Mouse (Mus musculus) layer of hippocampus, adult 2 months (tissue): ENCODE measurements around the gene Paqr7. TPM values are rescaled to one million over a fixed set of nuclear protein-coding genes. Genes with fewer than 3 reads are reported as not detected.
"Not testable (repeated sequence)": the region's sequence is repeated elsewhere in the genome, so short reads cannot be mapped to it uniquely, and the experiment has no call there.

Experiments
- DNase-seq, 2 experiments: peaks; one replicate each; pipeline ENCODE4 v3.0.0; 2022; ENCODE audit warnings: low spot score in 2 of 2
- H3K27ac ChIP-seq: fragments of 200-600 bp; 2 replicates; pipeline ENCODE4 v1.8.1; 2022
- H3K4me3 ChIP-seq: fragments of 200-600 bp; 2 replicates; pipeline ENCODE4 v1.8.1; 2022; ENCODE audit warnings: mild to moderate bottlenecking
- CTCF ChIP-seq: fragments of 200-600 bp; conservative IDR thresholded peaks from 2 replicates; pipeline ENCODE4 v1.8.1; 2022; ENCODE audit warnings: antibody characterized with exemption, mild to moderate bottlenecking, moderate library complexity
- total RNA-seq, 2 experiments: library from RNA; stranded (reverse); gene quantifications; 2 replicates each; pipeline ENCODE4 v1.2.3; 2021

Paqr7 gene
- total RNA-seq, 2 experiments from 2014 or later = 60.2 to 64.7 TPM

DNA sequence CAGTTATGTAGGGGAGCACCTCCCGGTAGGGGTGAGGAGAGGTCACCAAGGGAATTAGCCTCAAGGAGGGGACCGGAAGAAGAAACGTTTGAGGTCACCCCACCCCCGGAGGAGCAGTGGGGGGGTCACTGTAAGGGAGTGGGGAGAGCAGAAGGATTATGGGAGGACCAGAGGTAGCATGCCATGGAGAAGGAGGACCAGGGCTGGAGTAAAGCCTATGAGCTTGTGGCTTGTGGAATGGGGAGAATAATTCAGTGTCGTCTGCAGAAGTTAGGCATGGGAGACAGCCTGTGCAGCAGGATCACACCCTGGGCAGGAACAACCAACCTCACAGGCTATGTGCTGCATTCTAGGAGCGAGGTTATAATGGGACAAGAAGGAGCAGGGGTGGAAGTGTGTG is 726 bp downstream of the Paqr7 start:
- peak overlapping the region; percentile 80 for H3K4me3 ChIP-seq
- H3K27ac ChIP-seq = peak overlapping the region; percentile 98
- TF ChIP-seq CTCF = no peak
- no peak for DNase-seq

DNA sequence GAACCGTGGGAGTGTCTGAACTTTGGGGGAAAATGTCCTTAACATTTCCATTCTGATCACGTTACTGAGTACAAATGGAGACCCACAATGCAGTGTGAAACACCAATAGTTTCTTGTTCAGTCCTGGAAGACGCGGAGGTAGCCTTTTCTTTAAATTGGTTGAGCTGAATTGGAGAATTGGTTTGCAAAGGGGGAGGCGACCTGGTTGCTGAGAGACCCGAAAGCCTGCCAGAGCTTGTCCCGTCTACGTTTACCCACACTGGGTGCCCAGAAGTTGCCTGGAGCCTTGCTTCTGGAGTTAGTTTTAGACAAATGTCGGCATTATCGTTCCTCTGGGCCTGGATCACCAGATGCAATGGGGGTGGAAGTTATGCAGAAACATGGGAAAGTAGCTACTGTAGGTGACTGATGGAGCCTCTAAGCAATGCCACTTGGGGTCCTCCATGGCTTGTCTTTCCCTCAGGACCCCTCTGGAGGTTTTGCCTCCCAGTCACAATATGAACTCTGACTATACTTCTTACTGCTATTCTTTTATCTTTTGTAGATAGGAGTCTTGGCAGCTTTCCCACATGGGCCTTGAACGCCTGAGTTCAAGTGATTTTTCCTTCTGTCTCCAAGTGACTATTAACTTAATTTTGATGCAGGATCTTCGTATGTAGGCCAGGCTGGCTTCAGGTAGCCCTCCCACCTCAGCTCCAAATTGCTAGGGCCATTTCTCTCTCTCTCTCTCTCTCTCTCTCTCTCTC is 1.7 kb downstream of the Paqr7 start:
- peak in 1 of 2 experiments; percentile 74 for DNase-seq
- TF ChIP-seq CTCF = no peak
- peak overlapping the region; percentile 98 for H3K27ac ChIP-seq
- peak overlapping the region; percentile 80 for H3K4me3 ChIP-seq

DNA sequence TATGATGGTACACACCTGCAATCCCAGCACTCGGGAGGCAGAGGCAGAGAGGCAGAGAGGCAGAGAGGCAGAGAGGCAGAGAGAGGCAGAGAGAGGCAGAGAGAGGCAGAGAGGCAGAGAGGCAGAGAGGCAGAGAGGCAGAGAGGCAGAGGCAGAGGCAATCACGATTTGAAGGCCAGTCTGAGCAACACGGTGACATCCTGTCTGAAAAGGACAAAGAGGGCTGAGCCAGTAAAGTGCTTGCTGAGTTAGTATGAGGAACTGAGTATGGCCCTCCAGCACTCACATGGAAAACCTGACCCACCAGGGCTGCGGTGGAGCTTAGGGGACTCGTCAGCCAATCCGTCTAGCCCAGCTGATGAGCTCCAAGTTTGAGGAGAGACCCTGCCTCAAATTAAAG is 2.5 kb downstream of the Paqr7 start:
- peak overlapping the region; percentile 43; the same call in 1 of the 2 replicates for H3K27ac ChIP-seq
- not testable (repeated sequence) for DNase-seq, H3K4me3 ChIP-seq

DNA sequence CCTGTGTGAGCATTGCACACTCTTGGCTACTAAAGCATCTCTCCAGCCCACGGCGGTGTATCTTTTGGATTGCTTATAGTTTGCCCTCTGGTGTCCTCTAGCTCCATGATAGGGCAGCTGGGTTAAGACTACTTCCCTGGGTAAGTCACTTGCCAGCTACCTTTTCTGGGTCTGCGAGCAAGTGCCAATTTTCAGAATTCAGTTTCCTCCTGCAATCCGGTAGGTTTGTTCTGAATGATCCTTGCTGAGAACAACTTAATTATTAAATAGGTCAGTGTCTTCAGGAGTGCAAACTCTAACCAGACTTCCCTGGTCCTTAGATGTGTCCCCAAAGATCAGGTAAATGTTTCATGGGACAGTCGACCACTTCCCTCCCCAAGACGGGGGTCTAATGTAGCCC is 4.6 kb downstream of the Paqr7 start:
- DNase-seq = no peak
- no peak overlapping the region for H3K27ac ChIP-seq
- no peak for TF ChIP-seq CTCF
- no peak overlapping the region for H3K4me3 ChIP-seq

DNA sequence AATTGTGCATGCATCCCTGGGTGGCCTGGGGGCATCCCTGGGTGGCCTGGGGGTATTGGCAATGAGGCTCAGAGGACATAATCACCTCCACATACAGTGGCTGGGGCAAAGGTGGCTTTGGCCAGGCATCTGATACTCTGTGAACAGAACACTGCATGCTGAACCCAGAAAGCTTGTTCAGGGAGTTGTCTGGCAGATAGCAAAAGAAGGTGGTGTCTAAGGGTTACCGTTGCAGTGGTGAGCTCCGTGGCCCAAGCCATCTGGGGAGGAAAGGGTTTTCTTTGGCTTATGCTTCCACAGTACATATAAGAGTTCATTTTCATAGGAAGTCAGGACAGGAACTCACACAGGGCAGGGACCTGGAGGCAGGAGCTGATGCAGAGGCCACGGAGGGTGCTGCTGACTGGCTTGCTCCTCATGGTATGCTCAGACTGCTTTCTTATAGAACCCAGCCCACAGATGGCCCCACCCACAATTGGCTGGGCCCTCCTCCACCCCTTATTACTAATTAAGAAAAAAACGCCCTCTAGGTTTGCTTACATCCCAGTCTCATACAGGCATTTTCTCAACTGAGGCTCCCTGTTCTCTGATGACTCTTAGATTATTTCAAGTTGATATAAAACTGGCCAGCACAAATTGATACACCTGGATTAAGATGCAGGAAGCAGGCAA is 7.3 kb downstream of the Paqr7 start:
- DNase-seq = no peak
- Histone ChIP-seq H3K27ac (no peak overlapping the region), H3K4me3 (no peak overlapping the region)
- TF ChIP-seq CTCF = no peak

DNA sequence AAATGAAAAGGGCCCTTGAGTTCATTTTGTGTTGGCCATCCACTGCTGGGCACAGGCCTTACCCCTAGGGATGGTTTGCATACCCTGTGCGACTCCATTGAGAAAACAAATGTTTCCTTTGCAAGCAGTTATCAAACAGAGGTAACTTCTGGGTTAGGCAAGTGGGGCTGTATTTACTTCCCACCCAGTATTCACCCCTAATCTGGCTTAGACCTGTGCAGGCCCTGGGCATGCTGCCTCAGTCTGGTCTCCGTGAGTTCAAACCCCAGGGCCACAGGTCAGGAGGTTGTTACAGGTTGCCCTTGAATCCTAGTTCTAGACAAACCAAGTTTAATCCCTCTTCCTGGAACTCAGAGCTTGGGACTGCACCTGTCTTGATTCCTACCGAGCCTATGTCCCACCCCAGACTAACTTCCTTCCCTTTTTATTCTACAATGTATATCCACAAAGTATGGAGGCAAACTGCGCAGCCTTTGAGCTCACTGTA is 8.8 kb downstream of the Paqr7 start:
- TF ChIP-seq CTCF = no peak
- DNase-seq = no peak
- Histone ChIP-seq H3K27ac (no peak overlapping the region), H3K4me3 (no peak overlapping the region)

DNA sequence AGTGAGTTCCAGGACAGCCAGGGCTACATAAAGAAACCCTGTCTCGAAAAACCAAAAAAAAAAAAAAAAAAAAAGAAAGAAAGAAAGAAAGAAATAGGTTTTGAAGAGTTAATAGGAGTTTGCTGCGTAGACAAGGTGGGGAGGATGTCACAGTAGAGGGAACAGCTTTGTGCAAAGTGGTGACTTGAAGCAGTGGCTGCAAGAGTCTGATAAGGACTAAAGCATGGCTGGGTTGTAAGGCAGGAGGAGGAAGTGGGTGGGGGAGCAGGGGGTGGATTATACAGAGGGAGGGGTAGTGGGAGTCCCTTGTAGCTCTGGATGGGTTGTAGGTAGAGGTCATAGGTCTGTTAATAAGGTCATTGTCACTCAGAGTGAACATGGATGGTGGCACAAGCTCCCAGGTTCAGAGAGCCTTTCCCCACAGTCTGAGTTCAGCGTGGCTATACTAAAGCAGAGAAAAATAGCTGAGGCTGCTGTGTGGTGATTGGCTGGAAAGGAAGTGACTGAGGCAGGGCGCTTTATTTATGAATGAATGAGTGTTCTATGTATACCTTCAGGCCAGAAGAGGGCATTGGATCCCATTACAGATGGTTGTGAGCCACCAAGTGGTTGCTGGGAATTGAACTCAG is 9.6 kb downstream of the Paqr7 start:
- H3K27ac ChIP-seq = no peak overlapping the region
- H3K4me3 ChIP-seq = no peak overlapping the region
- no peak for DNase-seq
- no peak for TF ChIP-seq CTCF

DNA sequence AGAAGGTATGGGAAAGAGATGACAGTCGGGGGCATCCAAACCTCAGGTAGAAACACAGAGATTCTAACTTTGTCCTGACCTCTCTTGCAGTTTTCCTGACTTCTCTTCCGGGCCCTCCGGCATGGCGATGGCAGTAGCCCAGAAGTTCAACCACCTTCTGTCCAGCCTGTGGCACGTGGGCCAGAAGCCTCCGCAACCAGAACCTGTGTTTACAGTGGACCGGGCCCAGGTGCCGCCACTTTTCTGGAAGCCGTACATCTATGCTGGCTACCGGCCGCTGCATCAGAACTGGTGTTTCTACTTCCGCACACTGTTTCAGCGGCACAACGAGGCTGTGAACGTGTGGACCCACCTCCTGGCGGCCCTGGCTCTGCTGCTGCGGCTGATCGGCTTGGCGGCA is 10.2 kb downstream of the Paqr7 start:
- no peak for TF ChIP-seq CTCF
- DNase-seq = no peak
- Histone ChIP-seq H3K4me3 (no peak overlapping the region), H3K27ac (peak overlapping the region; percentile 40; the same call in 1 of the 2 replicates)

DNA sequence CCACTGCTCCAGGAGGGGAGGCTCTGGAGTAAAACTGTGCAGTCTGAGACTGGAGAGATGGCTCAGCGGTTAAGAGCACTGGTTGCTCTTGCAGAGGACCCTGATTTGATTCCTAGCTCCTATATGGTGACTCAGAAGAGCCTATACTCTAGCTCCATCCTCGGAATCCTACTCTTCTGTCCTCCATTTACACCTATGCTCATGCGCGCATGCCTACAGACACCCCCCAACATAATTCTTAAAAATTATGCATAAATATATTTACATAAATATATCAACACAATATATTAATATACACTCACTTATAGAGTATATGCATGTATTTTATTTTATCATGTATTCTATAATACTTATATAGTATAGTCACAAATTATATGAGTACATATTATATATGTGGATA is 13.9 kb downstream of the Paqr7 start:
- no peak for DNase-seq
- Histone ChIP-seq H3K4me3 (peak overlapping the region; percentile 40), H3K27ac (peak overlapping the region; percentile 56; the same call in 1 of the 2 replicates)
- no peak for TF ChIP-seq CTCF

DNA sequence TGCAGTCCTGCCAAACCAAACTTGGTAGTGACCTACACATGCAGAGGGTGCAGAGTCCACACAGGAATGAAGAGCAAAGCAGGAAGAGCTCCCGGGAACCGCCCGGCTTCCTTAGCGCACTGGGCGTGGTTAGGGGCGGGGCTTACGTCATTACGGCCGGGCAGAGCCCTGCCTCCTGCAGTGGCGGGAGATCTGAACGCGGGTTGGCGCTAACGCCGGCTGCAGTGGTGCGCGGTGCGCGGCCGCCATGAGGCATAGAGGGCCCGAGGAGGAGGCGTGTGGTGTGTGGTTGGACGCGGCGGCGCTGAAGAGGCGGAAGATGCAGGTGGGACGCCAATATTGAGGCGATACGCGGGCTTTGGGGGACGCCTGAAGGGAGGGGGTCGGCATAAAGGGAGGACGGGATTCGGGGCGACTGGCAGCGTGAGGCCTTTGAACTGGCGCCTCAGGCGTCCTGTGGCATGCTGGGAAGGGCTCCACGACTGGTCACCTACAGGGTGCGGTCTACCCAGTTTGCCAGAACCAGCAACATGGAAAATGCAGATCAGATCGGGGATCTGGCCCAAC is 14.4 kb downstream of the Paqr7 start, which contains the start of gene Aunip:
Gene Aunip, plus strand, starts transcription at position 155 of the 567 bp plus-strand sequence.
- DNase-seq = peak; percentile 82 to 83
- TF ChIP-seq CTCF = no peak
- peak within 1 kb of the TSS; percentile 56; the same call in 1 of the 2 replicates for H3K27ac ChIP-seq
- peak within 1 kb of the TSS; percentile 40 for H3K4me3 ChIP-seq

DNA sequence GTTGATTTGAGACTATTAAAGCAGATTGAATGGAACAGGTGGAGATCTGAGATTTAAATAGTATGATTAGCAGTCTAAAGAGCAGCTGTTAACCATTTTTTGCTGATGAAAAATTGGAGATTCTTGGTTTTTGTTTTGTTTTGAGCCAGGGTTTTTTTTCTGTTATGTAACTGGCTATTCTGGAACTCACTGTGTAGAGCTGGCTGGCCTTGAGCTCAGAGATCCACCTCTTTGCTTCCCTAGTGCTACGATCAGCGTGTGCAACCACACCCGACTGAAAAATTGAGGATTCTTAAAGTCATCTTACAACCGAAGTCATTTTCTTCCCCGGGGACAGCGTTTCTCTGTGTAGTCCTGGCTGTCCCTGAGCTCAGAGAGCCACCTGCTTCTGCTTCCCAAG is 15.2 kb downstream of the Paqr7 start:
- H3K4me3 ChIP-seq = no peak overlapping the region

DNA sequence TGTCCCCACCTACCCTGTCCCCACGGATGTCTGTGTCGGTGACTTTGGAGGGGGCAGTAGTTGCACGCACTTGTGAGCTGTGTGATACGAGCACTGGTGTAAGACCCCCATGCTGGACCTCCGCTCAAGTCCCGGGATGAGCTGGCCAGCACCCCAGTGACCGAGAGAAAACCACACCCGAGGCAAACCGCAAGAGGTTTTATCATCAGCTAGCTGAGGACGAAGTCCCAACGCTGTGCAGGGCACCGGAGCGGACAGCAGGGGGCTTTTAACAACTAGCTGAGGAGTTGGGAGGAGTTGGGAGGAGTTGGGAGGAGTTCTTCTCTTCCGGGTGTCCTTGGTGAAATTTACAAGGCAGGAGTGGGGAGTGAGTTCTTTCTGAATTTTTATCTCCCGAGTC is 16.3 kb downstream of the Paqr7 start:
- Histone ChIP-seq H3K4me3 (no peak overlapping the region), H3K27ac (no peak overlapping the region)
- DNase-seq = peak in 1 of 2 experiments; percentile 53
- peak; percentile 68 for TF ChIP-seq CTCF

More for the DNA sequence above, 15.2 kb downstream of the Paqr7 start:
- no peak for TF ChIP-seq CTCF
- no peak overlapping the region; the same call in 1 of the 2 replicates for H3K27ac ChIP-seq
- no peak for DNase-seq
